Mouse (Mus musculus) 3T3-L1 (cell line): ENCODE data around the gene Defa36.
"Not testable (repeated sequence)": the region's sequence is repeated elsewhere in the genome, so short reads cannot be mapped to it uniquely, and the experiment has no call there.

Experiments
- DNase-seq: peaks from one replicate; pipeline ENCODE4 v3.0.0-alpha.2; 2015; ENCODE audit warnings: low read depth, low spot score

Defa36 gene

DNA sequence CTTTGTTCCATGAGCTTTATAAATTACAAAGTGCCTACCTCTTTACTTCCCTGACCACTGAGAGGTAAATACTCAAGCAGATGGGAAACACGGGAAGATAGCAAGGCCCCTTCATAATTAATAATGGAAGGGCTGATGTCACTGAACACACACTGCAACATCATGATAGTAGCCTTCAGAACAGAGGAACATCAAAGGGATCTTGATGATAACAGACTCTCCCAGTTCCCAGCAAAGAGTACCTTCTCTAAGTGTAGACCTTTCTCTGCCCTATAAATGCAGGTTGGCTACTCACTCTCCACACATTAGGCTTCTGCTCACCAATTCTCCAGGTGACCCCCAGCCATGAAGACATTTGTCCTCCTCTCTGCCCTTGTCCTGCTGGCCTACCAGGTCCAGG lies at the start of gene Defa36:
Gene Defa36 (plus strand): TSS at position 301 of the 400 bp plus-strand sequence.
- not testable (repeated sequence) for DNase-seq

DNA sequence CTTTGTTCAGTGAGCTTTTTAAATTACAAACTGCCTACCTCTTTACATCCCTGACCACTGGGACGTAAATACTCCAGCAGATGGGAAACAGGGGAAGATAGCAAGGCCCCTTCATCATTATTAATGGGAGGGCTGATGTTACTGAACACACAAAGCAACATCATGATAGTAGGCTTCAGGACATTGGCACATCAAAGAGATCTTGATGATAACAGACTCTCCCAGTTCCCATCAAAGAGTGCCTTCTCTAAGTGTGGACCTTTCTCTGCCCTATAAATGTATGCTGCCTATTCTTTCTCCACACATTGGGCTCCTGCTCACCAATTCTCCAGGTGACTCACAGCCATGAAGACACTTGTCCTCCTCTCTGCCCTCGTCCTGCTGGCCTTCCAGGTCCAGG lies 49.0 kb upstream of the Defa36 start, which contains the start of gene Defa2:
Gene Defa2 (plus strand): TSS at position 301 of the 400 bp plus-strand sequence.
- DNase-seq, result not testable (repeated sequence)

DNA sequence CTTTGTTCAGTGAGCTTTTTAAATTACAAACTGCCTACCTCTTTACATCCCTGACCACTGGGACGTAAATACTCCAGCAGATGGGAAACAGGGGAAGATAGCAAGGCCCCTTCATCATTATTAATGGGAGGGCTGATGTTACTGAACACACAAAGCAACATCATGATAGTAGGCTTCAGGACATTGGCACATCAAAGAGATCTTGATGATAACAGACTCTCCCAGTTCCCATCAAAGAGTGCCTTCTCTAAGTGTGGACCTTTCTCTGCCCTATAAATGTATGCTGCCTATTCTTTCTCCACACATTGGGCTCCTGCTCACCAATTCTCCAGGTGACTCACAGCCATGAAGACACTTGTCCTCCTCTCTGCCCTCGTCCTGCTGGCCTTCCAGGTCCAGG lies 35.7 kb upstream of the Defa36 start, which contains the start of gene Defa33:
Gene Defa33 (plus strand): TSS at position 301 of the 400 bp plus-strand sequence.
- not testable (repeated sequence) for DNase-seq

DNA sequence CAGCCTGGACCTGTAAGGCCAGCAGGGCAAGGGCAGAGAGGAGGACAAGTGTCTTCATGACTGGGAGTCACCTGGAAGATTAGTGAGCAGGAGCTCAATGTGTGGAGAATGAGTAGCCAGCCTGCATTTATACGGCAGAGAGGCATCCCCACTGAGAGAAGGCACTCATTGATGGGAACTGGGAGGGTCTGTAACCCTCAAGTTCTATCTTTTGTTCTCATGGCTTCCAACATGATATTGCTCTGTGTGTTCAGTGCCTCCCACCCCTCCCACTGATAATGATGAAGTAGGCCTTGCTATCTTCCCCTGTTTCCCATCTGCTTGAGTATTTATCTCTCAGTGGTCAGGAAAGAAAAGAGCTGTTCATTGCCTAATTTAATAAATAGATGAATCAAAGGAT lies 29.2 kb downstream of the Defa36 start, which contains the start of gene Gm7849:
Gene Gm7849 (minus strand): TSS at position 101 of the 400 bp plus-strand sequence.
- not testable (repeated sequence) for DNase-seq
